Mouse (Mus musculus): ENCODE measurements around the gene Ss18l1. TPM values are rescaled to one million over a fixed set of nuclear protein-coding genes. Genes with fewer than 3 reads are reported as not detected.
A peak's percentile ranks its signal among the peaks of the same experiment; 100 is the strongest.

The Ss18l1 gene
- polyA plus RNA-seq, 1 experiment = 1.6 TPM

- H3K27me3 ChIP-seq (ENCODE audit: control insufficient read depth, insufficient read depth, insufficient read length) = no peaks in the 10 kb centered on the region
- peaks cover 25% of the 10 kb centered on the region for H3K79me2 ChIP-seq (ENCODE audit: control insufficient read depth, insufficient read depth)
- H3ac ChIP-seq (ENCODE audit: control insufficient read depth, insufficient read length) = no peak overlapping the region
- TF ChIP-seq CEBPB (IDR thresholded peaks at IDR 0.05; ENCODE audit: insufficient read depth, poor library complexity, severe bottlenecking) = no peak
- TF ChIP-seq POLR2AphosphoS2 (IDR thresholded peaks at IDR 0.05; ENCODE audit: insufficient read length, low read depth) = peak; percentile 31
- no peak overlapping the region for H3K4me2 ChIP-seq (ENCODE audit: low read depth)
- H3K36me3 ChIP-seq (ENCODE audit: control insufficient read depth, insufficient read depth) = peaks cover 66% of the 10 kb centered on the region
- no peak overlapping the region for H3K4me3 ChIP-seq
Observed at GRCm38 (mm10) chr2:180033956-180034355, 8.4 kb upstream of the Ss18l1 start.

GRCm38 (mm10) chr2:180034753-180035152 lies 7.6 kb upstream of the Ss18l1 start:
- peak; percentile 80 for TF ChIP-seq POLR2AphosphoS2 (IDR thresholded peaks at IDR 0.05; ENCODE audit: insufficient read length, low read depth)
- TF ChIP-seq SRF (IDR thresholded peaks at IDR 0.05; ENCODE audit: control insufficient read depth, insufficient read length, low read depth) = no peak

GRCm38 (mm10) chr2:180040406-180040805 lies 1.9 kb upstream of the Ss18l1 start:
- Histone ChIP-seq H3ac (ENCODE audit: control insufficient read depth, insufficient read length) (no peak overlapping the region), H3K27me3 (ENCODE audit: control insufficient read depth, insufficient read depth, insufficient read length) (no peaks in the 10 kb centered on the region), H3K79me2 (ENCODE audit: control insufficient read depth, insufficient read depth) (peaks cover 46% of the 10 kb centered on the region), H3K4me3 (peak overlapping the region; percentile 71), H3K36me3 (ENCODE audit: control insufficient read depth, insufficient read depth) (peaks cover 27% of the 10 kb centered on the region), H3K4me2 (ENCODE audit: low read depth) (peak overlapping the region; percentile 92)
- no peak for TF ChIP-seq SRF (IDR thresholded peaks at IDR 0.05; ENCODE audit: control insufficient read depth, insufficient read length, low read depth)
- TF ChIP-seq TCF3 (IDR thresholded peaks at IDR 0.05; ENCODE audit: insufficient read length, low read depth) = no peak
- TF ChIP-seq MYOD1 (IDR thresholded peaks at IDR 0.05; ENCODE audit: control insufficient read depth in 1 of 3, insufficient read length in 2 of 3, low read depth in 2 of 3) = no peak
- no peak for TF ChIP-seq POLR2A (IDR thresholded peaks at IDR 0.05; ENCODE audit: insufficient read length, low read depth)
- TF ChIP-seq CEBPB (IDR thresholded peaks at IDR 0.05; ENCODE audit: insufficient read depth, poor library complexity, severe bottlenecking) = no peak
- TF ChIP-seq MAX (IDR thresholded peaks at IDR 0.05; ENCODE audit: low read depth) = no peak
- no peak for TF ChIP-seq REST (IDR thresholded peaks at IDR 0.05; ENCODE audit: insufficient read depth, insufficient read length)
- TF ChIP-seq POLR2AphosphoS2 (IDR thresholded peaks at IDR 0.05; ENCODE audit: insufficient read length, low read depth) = no peak
- no peak for TF ChIP-seq E2F4 (IDR thresholded peaks at IDR 0.05; ENCODE audit: insufficient read depth)
- TF ChIP-seq TCF12 (IDR thresholded peaks at IDR 0.05; ENCODE audit: insufficient read depth, poor library complexity, severe bottlenecking) = no peak

More at GRCm38 (mm10) chr2:180034753-180035152, 7.6 kb upstream of the Ss18l1 start:
- no peak overlapping the region for H3K4me3 ChIP-seq
- no peak overlapping the region for H3K4me2 ChIP-seq (ENCODE audit: low read depth)
- H3K36me3 ChIP-seq (ENCODE audit: control insufficient read depth, insufficient read depth) = peaks cover 61% of the 10 kb centered on the region
- no peaks in the 10 kb centered on the region for H3K27me3 ChIP-seq (ENCODE audit: control insufficient read depth, insufficient read depth, insufficient read length)
- peaks cover 25% of the 10 kb centered on the region for H3K79me2 ChIP-seq (ENCODE audit: control insufficient read depth, insufficient read depth)
- no peak overlapping the region for H3ac ChIP-seq (ENCODE audit: control insufficient read depth, insufficient read length)

DNA sequence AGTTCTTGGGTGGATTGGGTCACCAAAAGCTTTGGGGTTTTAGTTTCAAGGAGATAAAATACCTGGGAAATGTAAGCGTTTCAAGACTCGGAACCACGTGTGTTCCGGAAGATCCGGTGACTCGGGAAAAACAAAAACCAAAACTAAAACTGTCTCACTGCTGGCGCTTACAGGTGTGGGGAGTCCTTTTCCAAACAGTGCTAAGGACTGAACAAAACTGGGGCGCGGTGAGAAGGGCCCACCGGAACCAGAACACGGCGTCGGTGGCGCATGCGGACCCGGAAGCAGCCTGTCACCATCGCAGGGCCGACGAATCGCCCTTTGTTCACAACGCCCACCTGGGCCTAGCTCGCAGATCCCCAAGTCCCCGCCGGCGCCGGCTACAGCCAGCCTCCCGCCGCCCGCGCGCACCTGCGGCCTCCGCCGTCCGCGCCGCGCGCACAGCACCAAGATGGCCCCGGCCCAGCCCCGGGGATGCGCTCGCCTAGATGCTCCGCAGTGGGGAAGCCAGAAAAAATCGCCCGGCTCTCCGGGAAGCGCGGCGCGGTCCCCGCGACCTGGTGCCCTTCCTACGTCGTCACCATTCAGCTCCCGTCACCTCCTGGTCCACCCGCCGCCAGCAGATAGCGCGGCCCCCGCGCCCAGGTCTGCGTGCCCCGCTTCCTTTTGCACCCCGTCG lies 593 bp upstream of the Ss18l1 start:
- Histone ChIP-seq H3K79me2 (ENCODE audit: control insufficient read depth, insufficient read depth) (peaks cover 51% of the 10 kb centered on the region), H3ac (ENCODE audit: control insufficient read depth, insufficient read length) (peak overlapping the region; percentile 80), H3K4me3 (peak overlapping the region; percentile 71), H3K4me2 (ENCODE audit: low read depth) (peak overlapping the region; percentile 92), H3K36me3 (ENCODE audit: control insufficient read depth, insufficient read depth) (peaks cover 16% of the 10 kb centered on the region), H3K27me3 (ENCODE audit: control insufficient read depth, insufficient read depth, insufficient read length) (no peaks in the 10 kb centered on the region)
- TF ChIP-seq MAX (IDR thresholded peaks at IDR 0.05; ENCODE audit: low read depth) = no peak
- TF ChIP-seq CEBPB (IDR thresholded peaks at IDR 0.05; ENCODE audit: insufficient read depth, poor library complexity, severe bottlenecking) = no peak
- TF ChIP-seq USF1 (IDR thresholded peaks at IDR 0.05; ENCODE audit: low read depth) = no peak
- TF ChIP-seq MYOD1 (IDR thresholded peaks at IDR 0.05; ENCODE audit: control insufficient read depth in 1 of 3, insufficient read length in 2 of 3, low read depth in 2 of 3) = peak in 1 of 3 experiments; percentile 26
- no peak for TF ChIP-seq REST (IDR thresholded peaks at IDR 0.05; ENCODE audit: insufficient read depth, insufficient read length)
- TF ChIP-seq POLR2AphosphoS2 (IDR thresholded peaks at IDR 0.05; ENCODE audit: insufficient read length, low read depth) = no peak
- no peak for TF ChIP-seq MYOG (IDR thresholded peaks at IDR 0.05; ENCODE audit: control insufficient read depth in 1 of 3, insufficient read depth in 1 of 3, insufficient read length in 2 of 3, low read depth in 2 of 3)
- peak; percentile 23 for TF ChIP-seq POLR2A (IDR thresholded peaks at IDR 0.05; ENCODE audit: insufficient read length, low read depth)

DNA sequence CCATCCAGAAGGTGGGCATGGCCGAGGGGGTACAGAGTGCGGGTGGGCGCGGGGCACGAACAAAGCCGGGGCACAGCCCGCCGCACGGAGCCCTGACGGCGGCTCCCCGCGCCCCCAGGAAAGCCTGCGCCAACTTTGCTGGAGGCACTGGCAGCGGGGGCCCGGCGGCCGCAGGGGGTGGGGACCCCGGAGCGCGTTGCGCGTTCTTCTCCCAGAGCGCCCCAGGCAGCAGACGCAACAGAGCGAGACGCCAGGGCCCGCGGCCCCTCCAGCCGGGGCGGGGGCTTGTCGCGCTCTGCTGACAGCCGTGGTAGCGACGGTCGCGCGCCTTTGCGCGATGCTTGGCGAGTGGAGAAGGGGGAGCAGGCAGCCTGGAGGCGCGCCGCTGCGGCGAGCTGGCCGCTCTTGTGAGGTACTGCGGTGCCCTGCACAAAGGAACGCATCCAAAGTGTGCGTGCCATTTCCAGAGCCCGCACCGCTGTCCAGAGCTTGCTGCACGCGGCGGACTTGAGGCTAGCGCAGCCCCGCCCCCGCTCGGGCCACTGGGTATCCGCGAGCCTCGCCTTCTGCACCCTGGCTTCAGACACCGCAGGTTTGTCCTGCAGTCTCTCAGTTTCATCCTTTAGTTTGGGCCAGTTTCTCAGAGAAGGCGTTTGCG lies 678 bp downstream of the Ss18l1 start:
- H3K4me3 ChIP-seq = peak overlapping the region; percentile 71
- H3K79me2 ChIP-seq (ENCODE audit: control insufficient read depth, insufficient read depth) = peaks cover 54% of the 10 kb centered on the region
- peaks cover 10% of the 10 kb centered on the region for H3K36me3 ChIP-seq (ENCODE audit: control insufficient read depth, insufficient read depth)
- H3ac ChIP-seq (ENCODE audit: control insufficient read depth, insufficient read length) = peak overlapping the region; percentile 80
- peak overlapping the region; percentile 98 for H3K4me2 ChIP-seq (ENCODE audit: low read depth)
- TF ChIP-seq POLR2A (IDR thresholded peaks at IDR 0.05; ENCODE audit: insufficient read length, low read depth) (no peak), REST (IDR thresholded peaks at IDR 0.05; ENCODE audit: insufficient read depth, insufficient read length) (no peak), MYOD1 (IDR thresholded peaks at IDR 0.05; ENCODE audit: control insufficient read depth in 1 of 3, insufficient read length in 2 of 3, low read depth in 2 of 3) (peak in 1 of 3 experiments; percentile 24), MAX (IDR thresholded peaks at IDR 0.05; ENCODE audit: low read depth) (no peak), SRF (IDR thresholded peaks at IDR 0.05; ENCODE audit: control insufficient read depth, insufficient read length, low read depth) (no peak), CEBPB (IDR thresholded peaks at IDR 0.05; ENCODE audit: insufficient read depth, poor library complexity, severe bottlenecking) (no peak), POLR2AphosphoS2 (IDR thresholded peaks at IDR 0.05; ENCODE audit: insufficient read length, low read depth) (no peak), USF1 (IDR thresholded peaks at IDR 0.05; ENCODE audit: low read depth) (no peak), TCF3 (IDR thresholded peaks at IDR 0.05; ENCODE audit: insufficient read length, low read depth) (no peak), TCF12 (IDR thresholded peaks at IDR 0.05; ENCODE audit: insufficient read depth, poor library complexity, severe bottlenecking) (no peak), MYOG (IDR thresholded peaks at IDR 0.05; ENCODE audit: control insufficient read depth in 1 of 3, insufficient read depth in 1 of 3, insufficient read length in 2 of 3, low read depth in 2 of 3) (peak in 1 of 3 experiments; percentile 20), E2F4 (IDR thresholded peaks at IDR 0.05; ENCODE audit: insufficient read depth) (no peak)
- H3K27me3 ChIP-seq (ENCODE audit: control insufficient read depth, insufficient read depth, insufficient read length) = no peaks in the 10 kb centered on the region

All from myocyte (in vitro differentiated cells).